Mouse (Mus musculus): ENCODE measurements around the gene Elavl3.

- TF ChIP-seq GATA1 (IDR thresholded peaks at IDR 0.05; ENCODE audit: low read length), result no peak
- TF ChIP-seq TAL1 (IDR thresholded peaks at IDR 0.05; ENCODE audit: low read length), result no peak
Observed at GRCm38 (mm10) chr9:21977972-21978371, 73.9 kb downstream of the Elavl3 start.
